Mouse (Mus musculus) erythroblast, embryonic 14.5 days (primary cell): Measurements from ENCODE around the gene Zfp78.

Experiments
- GATA1 ChIP-seq: IDR thresholded peaks from 2 replicates; pipeline ENCODE4 v1.6.1; 2012; ENCODE audit warnings: low read length, inconsistent platforms, mixed read lengths
- TAL1 ChIP-seq: IDR thresholded peaks from 3 replicates; pipeline ENCODE4 v1.6.1; 2012; ENCODE audit warnings: low read length, inconsistent platforms, mixed read lengths

DNA sequence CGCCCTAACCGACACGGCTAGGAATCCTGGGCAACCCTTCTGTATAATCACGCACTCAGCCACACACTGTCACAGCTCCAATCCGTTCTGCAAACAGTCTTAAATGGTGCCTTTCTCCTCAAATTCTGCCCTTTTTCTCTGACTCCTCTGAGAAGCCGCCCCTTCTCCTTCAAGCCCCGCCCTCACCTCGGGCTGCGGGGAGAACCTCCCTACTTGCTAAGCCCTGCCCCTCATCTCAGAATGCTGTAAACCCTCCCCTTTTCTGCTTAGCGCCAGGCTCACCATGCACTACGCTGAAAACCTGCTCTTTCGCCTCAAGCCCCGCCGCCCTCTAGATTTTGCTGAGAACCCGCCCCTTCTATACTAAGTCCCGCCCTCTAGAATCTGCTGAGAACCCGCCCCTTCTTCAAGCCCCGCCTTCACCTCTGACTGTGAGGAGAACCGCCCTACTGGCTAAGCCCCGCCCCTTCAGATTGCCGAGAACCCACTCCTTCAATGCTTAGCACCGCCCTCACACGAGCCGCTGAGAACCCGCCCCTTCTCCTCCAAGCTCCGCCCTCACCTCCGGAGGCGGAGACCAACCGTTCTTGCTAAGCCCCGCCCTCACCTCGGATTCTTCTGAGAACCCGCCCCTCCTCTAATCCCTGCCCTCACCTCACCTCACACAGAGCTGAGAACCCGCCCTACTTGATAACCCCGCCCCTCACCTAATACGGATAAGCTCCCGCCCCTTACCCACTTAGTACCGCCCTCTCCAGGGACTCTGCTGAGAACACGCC lies 623 bp upstream of the Zfp78 start:
- no peak for TF ChIP-seq TAL1
- no peak for TF ChIP-seq GATA1
